In genomic region chr11:120359391-120359790, GRCm38 (mm10) we compare ENCODE assay signal across 11 mouse cellular contexts. TPM values are rescaled to one million over a fixed set of nuclear protein-coding genes. Genes with fewer than 3 reads are reported as not detected.
A peak's percentile ranks its signal among the peaks of the same experiment; 100 is the strongest.
DNase-seq lines count a peak whose midpoint lies in the region; ATAC-seq and TF ChIP-seq lines count a peak whose summit lies in the region.
"Had no signal": no experiment of that assay in that cellular context is flagged by ENCODE, and none has a peak within 500 bp of the region (broad histone marks: within the 10 kb centered on the region; RNA-seq: fewer than 3 reads in every experiment).

No protein-coding gene starts in this region.

- H3K27me3 ChIP-seq in forebrain, postnatal 0 days (ENCODE audit: insufficient read depth, low read length), result no peaks in the 10 kb centered on the region
- H3K27me3 ChIP-seq in forebrain, embryonic 12.5 days, result no peaks in the 10 kb centered on the region
- no peaks in the 10 kb centered on the region for H3K27me3 ChIP-seq in lung, embryonic 15.5 days
- 0 out of 2 replicates have a peak, but pooled peaks cover 2% of the 10 kb centered on the region for H3K27me3 ChIP-seq in limb, embryonic 12.5 days
- H3K27me3 ChIP-seq: Patski had no signal

- ATAC-seq in forebrain, postnatal 0 days, result no peak
- ATAC-seq in forebrain, embryonic 12.5 days (ENCODE audit: low FRiP score), result no peak
- ATAC-seq in lung, embryonic 15.5 days (ENCODE audit: borderline replicate concordance, extremely low read depth, low FRiP score, low TSS enrichment), result no peak
- no peak for ATAC-seq in limb, embryonic 12.5 days (ENCODE audit: insufficient number of reproducible peaks, insufficient read depth, low FRiP score, low TSS enrichment, low read depth)
- ATAC-seq: lung, postnatal 0 days; Patski had no signal

- no peaks in the 10 kb centered on the region for H3K36me3 ChIP-seq in forebrain, postnatal 0 days (ENCODE audit: insufficient read depth)
- no peaks in the 10 kb centered on the region for H3K36me3 ChIP-seq in forebrain, embryonic 12.5 days (replicated peaks)
- no peaks in the 10 kb centered on the region for H3K36me3 ChIP-seq in lung, embryonic 15.5 days
- H3K36me3 ChIP-seq in limb, embryonic 12.5 days, result no peaks in the 10 kb centered on the region

- 53% methylated on average over 6 of the region's 6 CpGs for WGBS in forebrain, postnatal 0 days
- WGBS in forebrain, embryonic 12.5 days, result 78% methylated on average over 6 of the region's 6 CpGs
- 80% methylated on average over 6 of the region's 6 CpGs for WGBS in lung, embryonic 15.5 days
- 78% methylated on average over 6 of the region's 6 CpGs for WGBS in limb, embryonic 12.5 days

- H3K9me3 ChIP-seq in forebrain, postnatal 0 days (ENCODE audit: low read length), result no peaks in the 10 kb centered on the region
- no peaks in the 10 kb centered on the region for H3K9me3 ChIP-seq in forebrain, embryonic 12.5 days
- H3K9me3 ChIP-seq in lung, embryonic 15.5 days, result no peaks in the 10 kb centered on the region
- no peaks in the 10 kb centered on the region for H3K9me3 ChIP-seq in limb, embryonic 12.5 days

- no peak overlapping the region for H3K4me3 ChIP-seq in forebrain, postnatal 0 days (ENCODE audit: low read depth, low read length)
- H3K4me3 ChIP-seq in forebrain, embryonic 12.5 days (replicated peaks), result no peak overlapping the region
- H3K4me3 ChIP-seq in lung, embryonic 15.5 days, result no peak overlapping the region
- no peak overlapping the region for H3K4me3 ChIP-seq in limb, embryonic 12.5 days (replicated peaks)

- DNase-seq in forebrain, postnatal 0 days, result no peak
- DNase-seq in lung, postnatal 10 days, result no peak
- peak; percentile 89 to 90 for DNase-seq in cerebellum, postnatal 10 days
- DNase-seq in frontal cortex, postnatal 36 days (ENCODE audit: low spot score in 2 of 2), result no peak
- DNase-seq in adipocyte (ENCODE audit: low spot score), result no peak

- peaks cover 15% of the 10 kb centered on the region for H3K4me1 ChIP-seq in forebrain, postnatal 0 days (ENCODE audit: insufficient read depth)
- peaks cover 35% of the 10 kb centered on the region for H3K4me1 ChIP-seq in forebrain, embryonic 12.5 days
- peaks cover 55% of the 10 kb centered on the region for H3K4me1 ChIP-seq in lung, embryonic 15.5 days
- peaks cover 66% of the 10 kb centered on the region for H3K4me1 ChIP-seq in limb, embryonic 12.5 days (replicated peaks)

- no peak for TF ChIP-seq CTCF in forebrain, postnatal 0 days (IDR thresholded peaks at IDR 0.05; ENCODE audit: low read depth)

- H3K4me2 ChIP-seq in forebrain, postnatal 0 days (ENCODE audit: low read depth), result no peak overlapping the region
- H3K4me2 ChIP-seq in forebrain, embryonic 12.5 days, result no peak overlapping the region
- H3K4me2 ChIP-seq in lung, embryonic 15.5 days, result no peak overlapping the region
- no peak overlapping the region for H3K4me2 ChIP-seq in limb, embryonic 12.5 days

- no peak overlapping the region for H3K9ac ChIP-seq in forebrain, postnatal 0 days
- no peak overlapping the region for H3K9ac ChIP-seq in forebrain, embryonic 12.5 days
- no peak overlapping the region for H3K9ac ChIP-seq in lung, embryonic 15.5 days
- no peak overlapping the region for H3K9ac ChIP-seq in limb, embryonic 12.5 days (replicated peaks)

- peak overlapping the region; percentile 88; the same call in 1 of the 2 replicates for H3K27ac ChIP-seq in forebrain, postnatal 0 days (ENCODE audit: low read depth, low read length)
- no peak overlapping the region for H3K27ac ChIP-seq in forebrain, embryonic 12.5 days
- 0 out of 2 replicates have a peak overlapping the region, but pooled peaks have one; percentile 97 for H3K27ac ChIP-seq in lung, embryonic 15.5 days
- 0 out of 2 replicates have a peak overlapping the region, but pooled peaks have one; percentile 92 for H3K27ac ChIP-seq in limb, embryonic 12.5 days

RNA-seq across cellular contexts. Expression of gene Fscn2, which starts 1.9 kb away (rescaled TPM):
- total RNA-seq in forebrain, postnatal 0 days (2014; rRNA removed), result 0.29 TPM in 1 of 2 replicates, not detected in the other
- 1.9 and 2.0 TPM in 2 replicates for polyA plus RNA-seq in forebrain, postnatal 0 days (2015; fragmentation: Nextera tagmentation; extraction: Ambion mirVana)
- 0.82 and 0.91 TPM in 2 replicates for polyA plus RNA-seq in forebrain, embryonic 12.5 days (2016; fragmentation: Nextera tagmentation; extraction: Ambion mirVana)
- 0.38 and 0.56 TPM in 2 replicates for polyA plus RNA-seq in lung, embryonic 15.5 days (2015; fragmentation: Nextera tagmentation; extraction: Ambion mirVana)
- polyA plus RNA-seq in limb, embryonic 12.5 days (2016; fragmentation: Nextera tagmentation; extraction: Ambion mirVana), result 0.64 TPM in 2 replicates
- total RNA-seq: heart, postnatal 36 days had no signal

RNA-seq across cellular contexts. Expression of gene Actg1, which starts 11.0 kb away (rescaled TPM):
- total RNA-seq in forebrain, postnatal 0 days (2014; rRNA removed), result 2,455 and 2,516 TPM in 2 replicates
- 4,096 and 4,381 TPM in 2 replicates for polyA plus RNA-seq in forebrain, postnatal 0 days (2015; fragmentation: Nextera tagmentation; extraction: Ambion mirVana)
- polyA plus RNA-seq in forebrain, embryonic 12.5 days (2016; fragmentation: Nextera tagmentation; extraction: Ambion mirVana), result 2,923 and 2,975 TPM in 2 replicates
- 2,618 and 2,638 TPM in 2 replicates for polyA plus RNA-seq in lung, embryonic 15.5 days (2015; fragmentation: Nextera tagmentation; extraction: Ambion mirVana)
- 2,805 and 2,814 TPM in 2 replicates for polyA plus RNA-seq in limb, embryonic 12.5 days (2016; fragmentation: Nextera tagmentation; extraction: Ambion mirVana)

RNA-seq across cellular contexts. Expression of gene Faap100, which starts 19.2 kb away (rescaled TPM):
- total RNA-seq in forebrain, postnatal 0 days (2014; rRNA removed), result 107 and 132 TPM in 2 replicates
- 73.4 and 97.8 TPM in 2 replicates for polyA plus RNA-seq in forebrain, postnatal 0 days (2015; fragmentation: Nextera tagmentation; extraction: Ambion mirVana)
- 47.3 and 47.4 TPM in 2 replicates for polyA plus RNA-seq in forebrain, embryonic 12.5 days (2016; fragmentation: Nextera tagmentation; extraction: Ambion mirVana)
- 36.9 and 37.4 TPM in 2 replicates for polyA plus RNA-seq in lung, embryonic 15.5 days (2015; fragmentation: Nextera tagmentation; extraction: Ambion mirVana)
- polyA plus RNA-seq in limb, embryonic 12.5 days (2016; fragmentation: Nextera tagmentation; extraction: Ambion mirVana), result 38.0 and 40.0 TPM in 2 replicates

Comparison
In these comparisons a context has a peak if more than half of its experiments do, and no peak if none do; other contexts are left out.
1. DNase-seq: peak in cerebellum, postnatal 10 days (2 of 2); none in forebrain, postnatal 0 days (single experiment), lung, postnatal 10 days (single experiment), frontal cortex, postnatal 36 days (0 of 2) and adipocyte (single experiment).